Mouse (Mus musculus) cortical plate, adult 2 months (tissue): Measurements from ENCODE around the gene Gpc5. TPM values are rescaled to one million over a fixed set of nuclear protein-coding genes. Genes with fewer than 3 reads are reported as not detected.

ENCODE experiments used
- H3K27ac ChIP-seq: fragments of 200-500 bp; 2 replicates; pipeline ENCODE4 v1.5.1; 2012; ENCODE audit warnings: low read length, control low read depth, inconsistent platforms; ENCODE audit not compliant: insufficient read depth
- H3K4me1 ChIP-seq: fragments of 200-500 bp; 2 replicates; pipeline ENCODE4 v1.6.1; 2011; ENCODE audit warnings: low read length; ENCODE audit not compliant: control insufficient read depth, insufficient read depth
- H3K4me3 ChIP-seq: fragments of 200-500 bp; 2 replicates; pipeline ENCODE4 v1.5.1; 2011; ENCODE audit warnings: mild to moderate bottlenecking, low read length, control low read depth; ENCODE audit not compliant: insufficient read depth
- CTCF ChIP-seq: fragments of 200-500 bp; IDR thresholded peaks from 2 replicates; pipeline ENCODE4 v1.5.1; 2011; ENCODE audit warnings: mild to moderate bottlenecking, control low read depth, low read length; ENCODE audit not compliant: insufficient read depth; ENCODE audit errors: extremely low read depth
- POLR2A ChIP-seq: fragments of 200-500 bp; IDR thresholded peaks from 2 replicates; pipeline ENCODE4 v1.6.1; 2011; ENCODE audit warnings: mild to moderate bottlenecking, low read length, control low read depth; ENCODE audit not compliant: insufficient read depth; ENCODE audit errors: extremely low read depth
- polyA plus RNA-seq: library from polyadenylated mRNA; depleted of rRNA; stranded (reverse); fragments of >200 nt; gene quantifications from 2 replicates; pipeline ENCODE4 v1.2.3, GENCODE M21; 2012

Gene Gpc5
- polyA plus RNA-seq, 1 experiment: 49.6 TPM

DNA sequence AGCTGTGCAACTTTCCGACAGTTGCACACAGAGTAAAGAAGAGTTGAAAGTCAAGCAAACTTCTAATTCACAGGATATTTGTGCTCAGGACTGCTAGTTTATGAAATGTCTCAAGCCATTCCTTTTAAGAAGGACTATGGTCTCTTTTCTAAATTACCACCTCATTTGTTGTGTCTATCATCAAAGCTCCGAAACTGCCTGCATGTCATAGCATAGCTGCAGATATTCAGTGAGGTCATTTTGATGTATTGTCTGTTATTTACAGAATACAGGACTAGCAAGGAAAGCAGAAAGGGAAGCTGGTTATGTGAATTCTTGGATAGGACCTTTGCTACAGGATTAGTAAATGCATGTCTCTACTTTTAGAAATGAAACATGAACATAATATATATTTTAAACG, 1246.4 kb downstream of the Gpc5 start:
- TF ChIP-seq POLR2A: no peak
- no peak for TF ChIP-seq CTCF
- H3K4me1 ChIP-seq: no peaks in the 10 kb centered on the region
- no peak overlapping the region for H3K4me3 ChIP-seq
- H3K27ac ChIP-seq: no peak overlapping the region

DNA sequence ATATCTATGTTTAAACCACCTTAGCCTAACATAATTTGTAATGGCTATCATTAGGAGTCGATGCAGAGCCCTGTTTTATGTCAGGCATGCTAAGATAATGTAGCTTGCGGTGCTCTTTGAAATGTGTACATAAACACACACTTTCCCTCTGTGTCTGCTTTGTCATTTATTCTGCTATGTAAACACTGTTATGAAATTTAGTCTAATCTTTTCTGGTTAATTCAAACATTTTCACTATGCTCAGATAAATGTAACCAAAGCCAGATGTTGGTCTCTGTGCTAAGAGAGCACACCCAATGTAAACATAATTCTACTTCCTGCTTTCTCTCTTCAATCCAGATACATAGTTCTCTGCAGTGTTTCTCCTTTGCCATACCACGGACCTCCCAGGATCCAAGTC, 1256.5 kb downstream of the Gpc5 start:
- no peak for TF ChIP-seq CTCF
- TF ChIP-seq POLR2A: no peak
- Histone ChIP-seq H3K27ac (no peak overlapping the region), H3K4me3 (no peak overlapping the region), H3K4me1 (no peaks in the 10 kb centered on the region)

DNA sequence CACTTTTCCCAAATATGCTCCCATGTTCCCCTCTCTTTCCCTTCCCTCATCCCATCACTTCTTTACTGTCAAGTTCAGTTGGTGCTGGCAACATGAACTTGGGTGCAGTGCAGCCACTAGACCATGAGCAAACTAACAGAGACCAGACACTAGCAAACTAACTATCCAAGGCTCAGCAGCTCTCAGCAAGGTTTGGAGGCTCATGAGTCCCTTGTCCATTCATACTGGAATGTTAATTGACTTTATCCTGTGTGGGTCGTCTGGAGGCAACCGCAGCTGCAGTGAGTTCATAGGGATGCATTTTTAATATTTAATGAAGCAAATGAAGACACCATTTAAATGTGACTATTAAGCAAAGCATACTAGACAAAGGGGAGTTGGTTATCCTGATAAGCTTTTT, 1292.6 kb downstream of the Gpc5 start:
- Histone ChIP-seq H3K27ac (no peak overlapping the region), H3K4me1 (no peaks in the 10 kb centered on the region), H3K4me3 (no peak overlapping the region)
- no peak for TF ChIP-seq POLR2A
- TF ChIP-seq CTCF: no peak

DNA sequence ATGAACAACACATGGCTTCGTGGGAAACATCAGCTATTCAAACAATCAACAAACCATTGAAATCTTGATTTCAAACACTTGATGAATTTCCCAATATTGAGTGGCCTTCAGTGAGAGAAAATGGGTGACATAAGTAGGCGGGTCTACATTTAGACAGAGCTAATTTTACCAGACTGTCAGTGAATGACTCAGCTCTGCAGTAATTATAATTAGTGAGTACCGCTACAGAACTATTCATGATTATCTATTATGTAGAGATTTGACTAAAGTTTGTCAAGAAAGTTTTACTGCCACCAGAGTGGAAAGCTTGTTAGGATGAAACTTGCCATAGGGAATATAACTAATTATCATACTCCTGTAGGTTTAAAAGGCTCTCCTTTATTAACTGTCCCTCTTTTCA, 1323.5 kb downstream of the Gpc5 start:
- H3K4me3 ChIP-seq: no peak overlapping the region
- H3K27ac ChIP-seq: no peak overlapping the region
- no peak for TF ChIP-seq CTCF
- no peak for TF ChIP-seq POLR2A
- no peaks in the 10 kb centered on the region for H3K4me1 ChIP-seq

DNA sequence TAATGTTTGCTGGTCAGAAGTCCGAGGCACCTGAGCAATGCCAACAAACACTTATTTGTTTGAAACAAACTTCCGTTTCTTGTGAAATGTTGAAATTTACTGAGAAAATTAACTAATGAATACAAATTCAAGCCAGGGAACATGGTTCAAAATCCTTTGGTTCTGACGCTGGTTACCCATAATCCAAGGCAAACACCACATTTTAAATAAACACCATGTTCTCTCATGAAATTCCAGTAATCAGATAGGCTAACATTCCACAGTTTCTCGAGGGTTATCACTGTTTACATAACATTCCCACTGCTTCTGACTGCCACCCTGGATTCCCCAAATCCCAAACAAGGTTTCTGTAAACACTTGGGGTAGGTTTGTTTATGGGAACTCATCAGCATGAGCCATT, 1356.2 kb downstream of the Gpc5 start:
- Histone ChIP-seq H3K4me1 (no peaks in the 10 kb centered on the region), H3K4me3 (no peak overlapping the region), H3K27ac (no peak overlapping the region)
- TF ChIP-seq POLR2A (no peak), CTCF (no peak)

DNA sequence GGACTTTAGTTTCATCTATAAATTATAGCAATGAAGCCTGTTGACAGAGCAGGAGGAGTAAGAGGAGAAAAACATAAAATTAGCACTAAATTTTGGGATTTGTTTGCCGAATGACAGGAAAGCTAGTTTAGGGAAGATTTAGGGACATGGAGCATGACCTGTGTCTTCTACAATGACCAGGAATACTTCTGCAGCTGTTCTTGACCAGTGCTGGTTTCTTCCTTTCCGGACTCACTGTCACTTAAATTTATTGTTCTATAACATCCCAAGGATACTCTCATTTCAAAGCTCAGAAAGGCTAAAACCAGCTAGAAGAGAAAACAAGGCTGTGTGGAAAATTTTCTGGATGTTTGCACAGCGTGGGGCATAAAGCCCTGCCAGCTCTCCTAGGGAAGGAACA, 1361.3 kb downstream of the Gpc5 start:
- TF ChIP-seq CTCF (no peak), POLR2A (no peak)
- no peak overlapping the region for H3K27ac ChIP-seq
- no peak overlapping the region for H3K4me3 ChIP-seq
- H3K4me1 ChIP-seq: no peaks in the 10 kb centered on the region

DNA sequence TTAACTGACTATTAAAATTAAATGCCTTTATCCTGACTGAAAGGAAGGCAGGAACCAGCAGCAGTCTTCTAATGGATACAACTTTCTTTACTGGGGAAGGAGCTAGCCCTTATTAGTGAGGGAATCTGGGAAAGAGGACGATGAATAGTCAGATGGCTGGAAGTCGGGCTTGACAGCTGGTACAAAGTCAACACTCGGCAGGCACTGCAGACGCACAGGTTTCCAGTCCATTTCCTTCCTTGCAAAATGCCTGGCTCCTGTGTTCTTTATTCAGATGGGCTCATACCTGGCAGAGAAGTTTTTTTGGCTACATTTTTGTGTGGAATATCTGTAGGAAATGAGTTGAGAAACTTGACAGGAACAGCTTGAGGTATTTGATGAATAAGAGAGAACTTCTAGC, 1364.2 kb downstream of the Gpc5 start:
- H3K4me1 ChIP-seq: no peaks in the 10 kb centered on the region
- H3K4me3 ChIP-seq: no peak overlapping the region
- TF ChIP-seq POLR2A (no peak), CTCF (no peak)
- H3K27ac ChIP-seq: no peak overlapping the region

DNA sequence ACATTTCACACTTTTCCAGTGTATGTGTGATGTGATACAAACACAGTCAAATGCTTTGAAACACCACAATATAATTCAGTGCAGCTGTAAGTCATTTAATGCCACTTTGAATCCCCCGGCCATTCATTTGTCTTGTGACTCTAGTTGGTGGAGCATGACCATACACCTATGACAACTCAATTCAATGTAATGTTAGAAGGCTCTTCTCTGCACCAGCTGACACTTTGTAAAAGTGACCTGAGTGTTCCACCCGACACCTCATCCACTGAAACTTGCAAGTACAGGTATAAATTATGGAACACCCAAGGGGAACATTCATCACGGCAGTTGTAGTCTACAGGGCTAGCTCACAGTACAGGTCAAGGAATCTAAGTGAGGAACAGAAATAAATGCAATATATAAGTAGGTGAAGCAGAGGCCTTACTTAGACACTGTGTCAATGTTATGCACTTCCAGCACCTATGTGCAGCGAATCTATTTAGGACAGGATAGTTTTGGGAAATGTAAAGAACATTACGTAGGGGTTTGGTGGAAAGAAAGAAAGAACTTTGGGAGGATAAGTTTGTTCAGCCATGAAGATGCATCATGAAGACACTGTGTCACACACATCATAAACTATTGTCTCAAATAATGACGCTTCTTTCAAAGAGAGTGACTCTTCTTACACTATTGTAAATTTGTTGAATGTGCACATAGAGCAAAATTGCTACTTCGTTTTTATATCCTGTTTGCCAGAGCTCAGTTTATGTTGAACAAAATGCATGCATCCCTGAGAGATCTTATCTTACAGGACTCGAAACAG, 1381.6 kb downstream of the Gpc5 start:
- no peak overlapping the region for H3K4me3 ChIP-seq
- TF ChIP-seq POLR2A (no peak), CTCF (no peak)
- H3K4me1 ChIP-seq: no peaks in the 10 kb centered on the region
- H3K27ac ChIP-seq: no peak overlapping the region

DNA sequence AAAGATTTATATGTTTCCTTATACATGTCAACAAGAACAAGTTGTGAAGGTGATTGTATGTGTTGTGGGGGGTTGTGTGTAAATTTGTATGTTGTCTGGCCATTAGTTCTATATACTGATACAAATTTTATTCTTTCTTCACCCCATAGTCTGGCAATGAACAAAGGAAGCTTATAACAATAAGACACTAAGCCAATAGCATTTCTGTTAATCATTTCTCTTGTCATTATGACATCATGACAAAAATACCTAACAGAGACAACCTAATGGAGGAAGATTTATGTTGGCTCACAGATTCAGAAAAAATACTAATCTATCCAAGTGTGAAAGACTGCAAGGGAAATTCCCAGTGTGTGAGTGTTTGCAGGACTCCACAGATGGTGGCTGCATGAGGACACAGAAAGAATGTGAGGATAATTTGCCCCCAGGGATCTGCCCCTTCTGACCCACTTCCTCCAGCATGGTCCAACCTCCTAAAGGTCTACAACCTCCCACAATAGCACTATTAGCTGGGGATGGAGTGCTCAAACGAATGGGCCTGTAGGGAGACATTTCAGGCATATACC, 1402.4 kb downstream of the Gpc5 start:
- TF ChIP-seq POLR2A (no peak), CTCF (no peak)
- Histone ChIP-seq H3K4me3 (no peak overlapping the region), H3K4me1 (no peaks in the 10 kb centered on the region), H3K27ac (no peak overlapping the region)

DNA sequence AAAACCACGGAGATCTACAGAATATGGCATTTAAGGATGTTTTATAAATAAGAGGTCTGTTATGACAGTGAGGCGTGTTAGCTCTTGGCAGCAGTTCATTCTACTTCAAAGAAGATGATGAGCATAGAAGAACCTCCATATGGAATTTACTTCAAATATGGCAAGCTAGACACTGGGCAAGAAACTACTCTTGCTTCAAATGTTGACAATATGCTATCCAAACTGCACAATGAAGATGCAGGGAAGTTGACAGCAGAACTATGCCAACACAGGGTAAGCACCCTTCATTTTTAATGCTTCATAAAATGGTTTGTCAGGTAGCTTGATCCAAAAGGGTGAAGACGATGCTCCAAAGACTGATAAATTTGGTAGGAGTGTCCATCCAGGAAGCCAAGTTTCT, 1446.2 kb downstream of the Gpc5 start:
- no peak for TF ChIP-seq POLR2A
- TF ChIP-seq CTCF: no peak
- H3K4me1 ChIP-seq: no peaks in the 10 kb centered on the region
- H3K27ac ChIP-seq: no peak overlapping the region
- H3K4me3 ChIP-seq: no peak overlapping the region
